Mouse (Mus musculus) embryonic facial prominence, embryonic 14.5 days (tissue): ENCODE results near the gene Efcab11. TPM values are rescaled to one million over a fixed set of nuclear protein-coding genes. Genes with fewer than 3 reads are reported as not detected.

Experiments used
- ATAC-seq: fragments of 200-750 bp; cut with Nextera tagmentation; 2 replicates; pipeline ENCODE4 v1.8.0; 2017; ENCODE audit warnings: low read depth, moderate number of reproducible peaks, moderate TSS enrichment
- DNase-seq: peaks from one replicate; pipeline ENCODE4 v3.0.0-alpha.2; 2015; ENCODE audit warnings: low spot score
- H3K27ac ChIP-seq: fragments of 300-500 bp; sonication (generic); replicated peaks from 2 replicates; pipeline ENCODE4 v1.5.1; 2014; ENCODE audit warnings: low read depth, mild to moderate bottlenecking, low read length, moderate library complexity
- H3K27me3 ChIP-seq: fragments of 300-500 bp; sonication (generic); replicated peaks from 2 replicates; pipeline ENCODE4 v1.6.1; 2014; ENCODE audit warnings: low read length; ENCODE audit not compliant: control insufficient read depth, insufficient read depth
- H3K36me3 ChIP-seq: fragments of 300-500 bp; sonication (generic); 2 replicates; pipeline ENCODE4 v1.6.1; 2014; ENCODE audit warnings: low read length, mixed read lengths; ENCODE audit not compliant: control insufficient read depth, insufficient read depth
- H3K4me1 ChIP-seq: fragments of 300-500 bp; sonication (generic); 2 replicates; pipeline ENCODE4 v1.6.1; 2014; ENCODE audit warnings: antibody characterized with exemption, low read length; ENCODE audit not compliant: control insufficient read depth, insufficient read depth
- H3K4me2 ChIP-seq: fragments of 300-500 bp; sonication (generic); 2 replicates; pipeline ENCODE4 v1.6.1; 2014; ENCODE audit warnings: low read depth, mild to moderate bottlenecking, low read length, moderate library complexity, mixed read lengths
- H3K4me3 ChIP-seq: fragments of 300-500 bp; sonication (generic); 2 replicates; pipeline ENCODE4 v1.5.1; 2014; ENCODE audit warnings: low read depth, mild to moderate bottlenecking, low read length
- H3K9ac ChIP-seq: fragments of 300-500 bp; sonication (generic); 2 replicates; pipeline ENCODE4 v1.6.1; 2014; ENCODE audit warnings: low read depth, mild to moderate bottlenecking, low read length, moderate library complexity, mixed read lengths
- H3K9me3 ChIP-seq: fragments of 300-500 bp; sonication (generic); 2 replicates; pipeline ENCODE4 v1.6.1; 2016; ENCODE audit warnings: low read length; ENCODE audit not compliant: control insufficient read depth
- WGBS: fragments of 180-500 bp; shearing (Covaris S2); extraction: QIAGEN DNeasy Blood & Tissue Kit; methylation state at CpG from one replicate; pipeline ENCODE4 v1.1.7; 2014; 5-methylcytosine and 5-hydroxymethylcytosine counted together
- polyA plus RNA-seq: library from polyadenylated mRNA; unstranded; fragments of >200 nt; fragmentation: Nextera tagmentation; extraction: Ambion mirVana; gene quantifications from 2 replicates; pipeline ENCODE4 v1.2.1, GENCODE M21; 2014

The Efcab11 gene
- polyA plus RNA-seq, 1 experiment from 2014 or later, result 10.5 TPM

- Histone ChIP-seq H3K9ac (no peak overlapping the region), H3K27me3 (no peaks in the 10 kb centered on the region), H3K4me3 (no peak overlapping the region), H3K9me3 (no peaks in the 10 kb centered on the region), H3K4me2 (no peak overlapping the region), H3K27ac (no peak overlapping the region), H3K36me3 (no peaks in the 10 kb centered on the region), H3K4me1 (no peaks in the 10 kb centered on the region)
- ATAC-seq (no peak), DNase-seq (peak; percentile 39)
- 66% methylated on average over 3 of the region's 3 CpGs for WGBS
Observed at GRCm38 (mm10) chr12:99859391-99860100, 24.7 kb downstream of the Efcab11 start.

GRCm38 (mm10) chr12:99858664-99859063, 25.6 kb downstream of the Efcab11 start:
- no peak for ATAC-seq
- 90% methylated on average over 5 of the region's 5 CpGs for WGBS

GRCm38 (mm10) chr12:99856011-99856410, 28.2 kb downstream of the Efcab11 start:
- Histone ChIP-seq H3K4me3 (no peak overlapping the region), H3K27me3 (no peaks in the 10 kb centered on the region), H3K27ac (no peak overlapping the region), H3K9ac (no peak overlapping the region), H3K4me2 (no peak overlapping the region), H3K36me3 (no peaks in the 10 kb centered on the region), H3K9me3 (no peaks in the 10 kb centered on the region), H3K4me1 (no peaks in the 10 kb centered on the region)
- 75% methylated on average over 9 of the region's 9 CpGs for WGBS
- ATAC-seq (no peak), DNase-seq (no peak)

More at GRCm38 (mm10) chr12:99858664-99859063, 25.6 kb downstream of the Efcab11 start:
- no peak overlapping the region for H3K9ac ChIP-seq
- no peaks in the 10 kb centered on the region for H3K27me3 ChIP-seq
- no peak overlapping the region for H3K4me3 ChIP-seq
- no peaks in the 10 kb centered on the region for H3K36me3 ChIP-seq
- H3K27ac ChIP-seq, result no peak overlapping the region
- no peaks in the 10 kb centered on the region for H3K4me1 ChIP-seq
- H3K4me2 ChIP-seq, result no peak overlapping the region
- H3K9me3 ChIP-seq, result no peaks in the 10 kb centered on the region
- no peak for DNase-seq

- Histone ChIP-seq H3K36me3 (no peaks in the 10 kb centered on the region), H3K9ac (no peak overlapping the region), H3K9me3 (no peaks in the 10 kb centered on the region), H3K4me1 (no peaks in the 10 kb centered on the region), H3K27ac (no peak overlapping the region), H3K4me2 (no peak overlapping the region), H3K27me3 (no peaks in the 10 kb centered on the region), H3K4me3 (no peak overlapping the region)
- ATAC-seq (no peak), DNase-seq (no peak)
- 75% methylated on average over 14 of the region's 14 CpGs for WGBS
Observed at GRCm38 (mm10) chr12:99853323-99854258, 30.6 kb downstream of the Efcab11 start.

GRCm38 (mm10) chr12:99849996-99850395, 34.2 kb downstream of the Efcab11 start:
- Histone ChIP-seq H3K4me1 (no peaks in the 10 kb centered on the region), H3K4me3 (no peak overlapping the region), H3K27ac (no peak overlapping the region), H3K9me3 (no peaks in the 10 kb centered on the region), H3K4me2 (no peak overlapping the region), H3K27me3 (no peaks in the 10 kb centered on the region), H3K9ac (no peak overlapping the region), H3K36me3 (no peaks in the 10 kb centered on the region)
- ATAC-seq (no peak), DNase-seq (no peak)
- WGBS, result 84% methylated on average over 2 of the region's 2 CpGs

DNA sequence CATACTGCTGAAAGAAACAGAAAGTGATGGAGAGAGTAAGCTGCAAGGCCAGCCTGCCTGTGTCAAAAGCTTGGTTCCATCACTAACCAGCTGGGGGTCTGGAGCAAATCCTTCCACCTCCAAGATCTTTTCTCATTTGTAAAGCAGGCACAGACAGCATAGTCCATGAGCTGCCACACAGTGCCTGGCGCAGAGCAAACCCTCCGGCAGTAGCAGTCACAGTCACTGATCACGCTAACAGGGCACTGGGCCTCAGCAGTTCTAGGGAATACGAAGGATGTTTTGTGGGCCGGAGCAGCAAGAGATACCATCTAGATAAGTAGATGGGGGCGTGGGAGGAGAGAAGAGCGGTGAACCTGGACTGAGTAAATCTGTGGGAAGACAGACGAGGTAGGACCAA, 39.3 kb downstream of the Efcab11 start:
- H3K9ac ChIP-seq, result no peak overlapping the region
- H3K27me3 ChIP-seq, result no peaks in the 10 kb centered on the region
- no peak for DNase-seq
- no peak overlapping the region for H3K4me2 ChIP-seq
- no peaks in the 10 kb centered on the region for H3K36me3 ChIP-seq
- no peak overlapping the region for H3K27ac ChIP-seq
- no peaks in the 10 kb centered on the region for H3K9me3 ChIP-seq
- 85% methylated on average over 8 of the region's 8 CpGs for WGBS
- H3K4me1 ChIP-seq, result no peaks in the 10 kb centered on the region
- H3K4me3 ChIP-seq, result no peak overlapping the region
- no peak for ATAC-seq

DNA sequence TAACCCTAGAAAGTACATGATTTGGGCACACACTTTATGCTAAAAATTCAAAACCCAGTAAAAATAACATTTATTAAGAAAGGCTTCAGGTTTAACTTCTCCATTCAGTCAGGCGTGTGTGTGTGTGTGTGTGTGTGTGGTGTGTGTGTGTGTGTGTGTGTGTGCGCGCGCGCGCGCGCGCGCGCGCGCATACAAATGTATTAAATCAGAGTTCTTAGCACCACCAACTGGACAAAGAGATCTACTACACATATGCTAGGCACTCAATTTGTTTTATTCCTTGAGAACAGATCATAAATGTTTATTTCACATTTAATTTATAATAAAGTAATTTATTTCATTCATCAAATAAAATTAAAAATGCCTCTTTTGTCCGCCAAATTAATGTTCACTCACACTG, 45.5 kb downstream of the Efcab11 start:
- Histone ChIP-seq H3K4me2 (no peak overlapping the region), H3K9me3 (no peaks in the 10 kb centered on the region), H3K9ac (no peak overlapping the region), H3K36me3 (no peaks in the 10 kb centered on the region), H3K4me3 (no peak overlapping the region), H3K4me1 (no peaks in the 10 kb centered on the region), H3K27ac (no peak overlapping the region), H3K27me3 (no peaks in the 10 kb centered on the region)
- 86% methylated on average over 14 of the region's 14 CpGs for WGBS
- ATAC-seq, result no peak
- no peak for DNase-seq

- 78% methylated on average over 11 of the region's 11 CpGs for WGBS
- DNase-seq, result no peak
- Histone ChIP-seq H3K9me3 (0 out of 2 replicates have a peak, but pooled peaks cover 4% of the 10 kb centered on the region), H3K4me2 (no peak overlapping the region), H3K36me3 (no peaks in the 10 kb centered on the region), H3K4me3 (no peak overlapping the region), H3K27ac (no peak overlapping the region), H3K27me3 (no peaks in the 10 kb centered on the region), H3K9ac (no peak overlapping the region), H3K4me1 (no peaks in the 10 kb centered on the region)
- no peak for ATAC-seq
Observed at GRCm38 (mm10) chr12:99838109-99838508, 46.1 kb downstream of the Efcab11 start.
